Mouse (Mus musculus) thymus, adult 2 months (tissue): ENCODE results near the gene Ssr3. TPM values are rescaled to one million over a fixed set of nuclear protein-coding genes. Genes with fewer than 3 reads are reported as not detected.

ENCODE experiments used
- DNase-seq: peaks from one replicate; pipeline ENCODE4 v3.0.0; 2021
- H3K27ac ChIP-seq: fragments of 200-500 bp; 2 replicates; pipeline ENCODE4 v1.5.1; 2012; ENCODE audit warnings: low read length, control low read depth; ENCODE audit not compliant: control insufficient read depth, insufficient read depth
- H3K27me3 ChIP-seq: fragments of 200-500 bp; 2 replicates; pipeline ENCODE4 v1.6.1; 2012; ENCODE audit warnings: mild to moderate bottlenecking, low read length, moderate library complexity, mixed read lengths; ENCODE audit not compliant: control insufficient read depth, insufficient read depth
- H3K36me3 ChIP-seq: fragments of 200-500 bp; 2 replicates; pipeline ENCODE4 v1.6.1; 2012; ENCODE audit warnings: mild to moderate bottlenecking, low read length, moderate library complexity; ENCODE audit not compliant: control insufficient read depth, insufficient read depth
- H3K4me1 ChIP-seq: fragments of 200-500 bp; replicated peaks from 2 replicates; pipeline ENCODE4 v1.6.1; 2012; ENCODE audit warnings: low read length; ENCODE audit not compliant: control insufficient read depth, insufficient read depth
- H3K4me3 ChIP-seq: fragments of 200-500 bp; 2 replicates; pipeline ENCODE4 v1.5.1; 2012; ENCODE audit warnings: mild to moderate bottlenecking, low read length, control low read depth, moderate library complexity; ENCODE audit not compliant: control insufficient read depth, insufficient read depth
- CTCF ChIP-seq: fragments of 200-500 bp; IDR thresholded peaks from 2 replicates; pipeline ENCODE4 v1.5.1; 2012; ENCODE audit warnings: mild to moderate bottlenecking, control low read depth, low read length, moderate library complexity, borderline replicate concordance; ENCODE audit not compliant: control insufficient read depth, poor library complexity, insufficient read depth; ENCODE audit errors: extremely low read depth
- POLR2A ChIP-seq: fragments of 200-500 bp; IDR thresholded peaks from 2 replicates; pipeline ENCODE4 v1.6.1; 2012; ENCODE audit warnings: mild to moderate bottlenecking, low read length, control low read depth, moderate library complexity; ENCODE audit not compliant: control insufficient read depth, poor library complexity, insufficient read depth; ENCODE audit errors: extremely low read depth
- WGBS: fragments of 180-500 bp; shearing (Covaris S2); methylation state at CpG from one replicate; pipeline ENCODE4 v1.1.7; 2018; 5-methylcytosine and 5-hydroxymethylcytosine counted together
- polyA plus RNA-seq: library from polyadenylated mRNA; depleted of rRNA; stranded (reverse); fragments of >200 nt; gene quantifications from 2 replicates; pipeline ENCODE4 v1.2.3, GENCODE M21; 2012; rRNA removed

Gene Ssr3
- polyA plus RNA-seq, 1 experiment = 55.2 TPM

GRCm38 (mm10) chr3:65352278-65353127 is 39.9 kb downstream of the Ssr3 start:
- no peaks in the 10 kb centered on the region for H3K36me3 ChIP-seq
- H3K27me3 ChIP-seq = no peaks in the 10 kb centered on the region
- H3K27ac ChIP-seq = no peak overlapping the region
- H3K4me1 ChIP-seq = no peaks in the 10 kb centered on the region
- WGBS = 46% methylated on average over 4 of the region's 4 CpGs
- DNase-seq = no peak
- H3K4me3 ChIP-seq = no peak overlapping the region
- TF ChIP-seq CTCF (no peak), POLR2A (no peak)

- 93% methylated on average over 1 of the region's 1 CpGs for WGBS
- no peak overlapping the region for H3K4me3 ChIP-seq
- TF ChIP-seq POLR2A (no peak), CTCF (no peak)
- no peaks in the 10 kb centered on the region for H3K36me3 ChIP-seq
- H3K4me1 ChIP-seq = no peaks in the 10 kb centered on the region
- no peak overlapping the region for H3K27ac ChIP-seq
- DNase-seq = no peak
- no peaks in the 10 kb centered on the region for H3K27me3 ChIP-seq
Measured at GRCm38 (mm10) chr3:65346176-65346575, 46.2 kb downstream of the Ssr3 start.

GRCm38 (mm10) chr3:65340173-65340951 is 52.1 kb downstream of the Ssr3 start:
- H3K4me3 ChIP-seq = no peak overlapping the region
- H3K36me3 ChIP-seq = no peaks in the 10 kb centered on the region
- no peaks in the 10 kb centered on the region for H3K4me1 ChIP-seq
- 88% methylated on average over 5 of the region's 5 CpGs for WGBS
- H3K27me3 ChIP-seq = no peaks in the 10 kb centered on the region
- no peak overlapping the region for H3K27ac ChIP-seq
- no peak for DNase-seq
- TF ChIP-seq POLR2A = no peak
- TF ChIP-seq CTCF = no peak

GRCm38 (mm10) chr3:65337835-65338464 is 54.5 kb downstream of the Ssr3 start:
- no peaks in the 10 kb centered on the region for H3K36me3 ChIP-seq
- no peaks in the 10 kb centered on the region for H3K27me3 ChIP-seq
- no peak for TF ChIP-seq CTCF
- no peak for TF ChIP-seq POLR2A
- H3K4me3 ChIP-seq = no peak overlapping the region
- H3K4me1 ChIP-seq = no peaks in the 10 kb centered on the region
- no peak for DNase-seq
- no peak overlapping the region for H3K27ac ChIP-seq
- WGBS = 93% methylated on average over 10 of the region's 10 CpGs

Other genes starting within 250 kb of the Ssr3 start
- gene Tiparp, start 135.8 kb upstream of the Ssr3 start, polyA plus RNA-seq = 6.3 and 6.6 TPM in 2 replicates